Mouse (Mus musculus) neural tube, embryonic 15.5 days (tissue): ENCODE measurements around the gene Zar1l. TPM values are rescaled to one million over a fixed set of nuclear protein-coding genes. Genes with fewer than 3 reads are reported as not detected.
"Not testable (repeated sequence)": the region's sequence is repeated elsewhere in the genome, so short reads cannot be mapped to it uniquely, and the experiment has no call there.

ENCODE experiments used
- ATAC-seq: fragments of 200-750 bp; cut with Nextera tagmentation; 2 replicates; pipeline ENCODE4 v1.8.0; 2017; ENCODE audit warnings: mild to moderate bottlenecking, moderate TSS enrichment, moderate library complexity; ENCODE audit not compliant: low FRiP score
- H3K27ac ChIP-seq: fragments of 300-500 bp; sonication (generic); replicated peaks from 2 replicates; pipeline ENCODE4 v1.5.1; 2015; ENCODE audit warnings: mild to moderate bottlenecking, inconsistent platforms
- H3K27me3 ChIP-seq: fragments of 300-500 bp; sonication (generic); replicated peaks from 2 replicates; pipeline ENCODE4 v1.6.1; 2015; ENCODE audit warnings: inconsistent platforms
- H3K36me3 ChIP-seq: fragments of 300-500 bp; sonication (generic); 2 replicates; pipeline ENCODE4 v1.6.1; 2015; ENCODE audit warnings: inconsistent platforms
- H3K4me1 ChIP-seq: fragments of 300-500 bp; sonication (generic); 2 replicates; pipeline ENCODE4 v1.6.1; 2015; ENCODE audit warnings: inconsistent platforms
- H3K4me2 ChIP-seq: fragments of 300-500 bp; sonication (generic); 2 replicates; pipeline ENCODE4 v1.6.1; 2015; ENCODE audit warnings: inconsistent platforms, mild to moderate bottlenecking, moderate library complexity
- H3K4me3 ChIP-seq: fragments of 300-500 bp; sonication (generic); replicated peaks from 2 replicates; pipeline ENCODE4 v1.5.1; 2015; ENCODE audit warnings: mild to moderate bottlenecking, inconsistent platforms
- H3K9ac ChIP-seq: fragments of 300-500 bp; sonication (generic); replicated peaks from 2 replicates; pipeline ENCODE4 v1.6.1; 2015; ENCODE audit warnings: mild to moderate bottlenecking, inconsistent platforms
- H3K9me3 ChIP-seq: fragments of 300-500 bp; sonication (generic); replicated peaks from 2 replicates; pipeline ENCODE4 v1.6.1; 2016; ENCODE audit warnings: inconsistent platforms
- WGBS: fragments of 180-500 bp; shearing (Covaris S2); methylation state at CpG from one replicate; pipeline ENCODE4 v1.1.7; 2015; ENCODE audit warnings: mixed read lengths; 5-methylcytosine and 5-hydroxymethylcytosine counted together
- polyA plus RNA-seq: library from polyadenylated mRNA; unstranded; fragments of >200 nt; fragmentation: Nextera tagmentation; extraction: Ambion mirVana; gene quantifications from 2 replicates; pipeline ENCODE4 v1.2.1, GENCODE M21; 2015

The Zar1l gene
- polyA plus RNA-seq, 1 experiment from 2014 or later = not detected

DNA sequence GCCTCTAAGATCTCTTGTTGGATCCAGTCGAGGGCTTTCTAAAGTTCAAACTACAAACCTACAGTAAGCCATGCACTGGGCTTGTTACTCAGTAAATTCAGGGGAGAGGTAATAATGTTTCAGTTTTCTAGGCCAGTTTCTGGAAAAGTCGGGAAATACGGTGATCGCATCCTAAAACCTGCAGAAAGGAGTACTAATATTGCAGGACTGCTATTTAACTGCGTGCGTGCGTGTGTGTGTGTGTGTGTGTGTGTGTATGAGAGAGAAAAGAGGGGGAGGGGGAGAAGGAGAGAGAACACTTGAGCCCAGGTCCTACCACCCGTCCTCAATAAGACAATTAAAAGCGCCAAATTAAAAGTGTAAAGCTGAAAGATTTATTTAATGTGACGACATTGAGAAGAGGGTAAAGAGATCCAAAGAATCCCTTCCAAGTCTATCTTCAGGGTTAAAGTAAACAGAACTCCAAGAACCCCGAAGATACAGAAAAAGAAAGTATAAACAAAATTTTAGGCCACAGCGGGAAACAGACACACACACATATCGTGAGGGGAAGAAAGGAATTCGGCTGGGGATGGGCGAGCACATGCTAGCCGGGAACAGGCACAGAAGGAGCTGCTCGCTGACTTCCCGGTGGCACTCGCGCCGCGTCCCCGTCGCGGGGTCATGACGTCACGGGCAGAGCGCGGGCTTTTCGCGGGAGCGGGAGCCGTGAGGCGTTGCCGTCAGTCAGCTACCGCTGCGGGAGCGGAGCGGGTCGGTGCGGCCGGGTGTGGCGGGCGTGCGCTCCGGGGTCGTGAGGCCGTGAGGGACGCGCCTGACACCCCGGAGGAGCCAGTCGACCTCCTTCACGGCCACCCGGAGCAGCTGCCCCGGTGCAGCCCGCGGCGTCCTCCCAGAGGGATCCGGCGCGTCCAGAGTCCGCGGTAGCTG lies 4.2 kb upstream of the Zar1l start, which contains the start of gene Brca2:
Gene Brca2, plus strand, starts transcription at position 694 of the 930 bp plus-strand sequence.
- Histone ChIP-seq H3K9ac (peak within 1 kb of the TSS; percentile 73), H3K36me3 (no peaks in the 10 kb centered on the region), H3K4me3 (peak within 1 kb of the TSS; percentile 87), H3K4me1 (peaks cover 9% of the 10 kb centered on the region), H3K27ac (peak within 1 kb of the TSS; percentile 80), H3K9me3 (no peaks in the 10 kb centered on the region), H3K27me3 (no peaks in the 10 kb centered on the region), H3K4me2 (peak within 1 kb of the TSS; percentile 76)
- WGBS = 6% methylated on average over 63 of the region's 63 CpGs
- ATAC-seq = peak; percentile 97

DNA sequence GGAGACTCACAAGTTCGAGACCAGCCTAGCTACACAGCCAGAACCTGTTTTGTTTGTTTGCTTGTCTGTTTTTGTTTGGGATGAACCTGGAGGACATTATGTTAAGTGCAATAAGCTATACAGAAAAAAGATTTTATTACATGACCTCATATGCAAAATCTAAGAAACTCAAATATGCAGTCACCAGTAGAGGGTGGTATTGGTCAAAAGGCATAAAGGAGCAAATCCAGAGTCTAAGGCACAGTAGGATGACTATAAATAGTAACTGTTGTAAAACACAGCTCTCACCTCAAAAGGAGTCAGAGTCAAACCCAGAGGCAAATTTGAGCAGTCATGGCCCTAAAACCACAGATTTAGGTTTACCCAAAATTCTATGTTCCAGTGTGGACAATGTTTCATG lies 1.6 kb upstream of the Zar1l start:
- Histone ChIP-seq H3K27ac (no peak overlapping the region), H3K27me3 (no peaks in the 10 kb centered on the region), H3K36me3 (no peaks in the 10 kb centered on the region), H3K9ac (no peak overlapping the region), H3K4me1 (peaks cover 9% of the 10 kb centered on the region), H3K4me3 (no peak overlapping the region), H3K9me3 (no peaks in the 10 kb centered on the region), H3K4me2 (no peak overlapping the region)
- no peak for ATAC-seq
- WGBS = 97% methylated on average over 1 of the region's 1 CpGs

DNA sequence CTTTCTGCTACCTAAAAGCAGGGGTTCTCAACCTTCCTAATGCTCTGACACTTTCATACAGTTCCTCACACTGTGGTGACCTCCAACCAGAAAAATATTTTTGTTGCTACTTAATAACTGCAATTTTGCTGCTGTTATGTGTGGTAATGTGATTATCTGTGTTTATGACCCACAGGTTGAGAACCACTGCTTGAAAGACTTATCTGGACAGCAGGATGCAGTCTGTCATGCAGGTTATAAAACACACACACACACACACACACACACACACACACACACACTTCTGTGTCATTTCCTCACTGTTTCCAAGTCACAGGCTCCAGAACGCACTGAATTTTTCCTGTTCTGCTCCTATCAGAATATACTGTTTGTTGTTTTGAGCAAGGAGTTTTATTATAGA lies 3.9 kb downstream of the Zar1l start:
- ATAC-seq = no peak
- Histone ChIP-seq H3K36me3 (no peaks in the 10 kb centered on the region), H3K27ac (no peak overlapping the region), H3K4me3 (no peak overlapping the region), H3K27me3 (no peaks in the 10 kb centered on the region), H3K9me3 (no peaks in the 10 kb centered on the region), H3K4me1 (no peaks in the 10 kb centered on the region), H3K9ac (no peak overlapping the region), H3K4me2 (no peak overlapping the region)
- 90% methylated on average over 1 of the region's 1 CpGs for WGBS

DNA sequence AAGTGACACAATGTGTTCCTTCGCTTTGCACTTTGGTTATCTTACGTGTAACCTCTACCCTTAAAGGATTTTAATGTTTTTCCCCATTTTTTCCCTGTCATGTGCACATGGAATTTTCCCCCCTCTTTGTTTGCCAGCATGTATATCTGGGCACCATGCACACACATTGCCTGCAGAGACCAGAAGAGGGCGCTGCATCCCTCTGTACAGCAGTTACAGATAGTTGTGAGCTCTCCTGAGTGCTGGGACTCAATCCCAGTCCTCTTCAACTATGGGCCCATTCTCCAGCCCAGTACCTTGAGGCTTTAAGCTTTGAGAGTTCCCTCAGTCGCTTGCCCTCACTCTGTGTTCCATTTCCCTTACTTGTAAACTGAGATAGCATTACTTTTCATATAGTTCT lies 4.7 kb downstream of the Zar1l start:
- WGBS = 78% methylated on average over 4 of the region's 4 CpGs
- H3K4me2 ChIP-seq = no peak overlapping the region
- H3K4me1 ChIP-seq = no peaks in the 10 kb centered on the region
- ATAC-seq = no peak
- no peak overlapping the region for H3K27ac ChIP-seq
- H3K27me3 ChIP-seq = no peaks in the 10 kb centered on the region
- no peak overlapping the region for H3K4me3 ChIP-seq
- H3K9ac ChIP-seq = no peak overlapping the region
- H3K36me3 ChIP-seq = no peaks in the 10 kb centered on the region
- H3K9me3 ChIP-seq = no peaks in the 10 kb centered on the region

DNA sequence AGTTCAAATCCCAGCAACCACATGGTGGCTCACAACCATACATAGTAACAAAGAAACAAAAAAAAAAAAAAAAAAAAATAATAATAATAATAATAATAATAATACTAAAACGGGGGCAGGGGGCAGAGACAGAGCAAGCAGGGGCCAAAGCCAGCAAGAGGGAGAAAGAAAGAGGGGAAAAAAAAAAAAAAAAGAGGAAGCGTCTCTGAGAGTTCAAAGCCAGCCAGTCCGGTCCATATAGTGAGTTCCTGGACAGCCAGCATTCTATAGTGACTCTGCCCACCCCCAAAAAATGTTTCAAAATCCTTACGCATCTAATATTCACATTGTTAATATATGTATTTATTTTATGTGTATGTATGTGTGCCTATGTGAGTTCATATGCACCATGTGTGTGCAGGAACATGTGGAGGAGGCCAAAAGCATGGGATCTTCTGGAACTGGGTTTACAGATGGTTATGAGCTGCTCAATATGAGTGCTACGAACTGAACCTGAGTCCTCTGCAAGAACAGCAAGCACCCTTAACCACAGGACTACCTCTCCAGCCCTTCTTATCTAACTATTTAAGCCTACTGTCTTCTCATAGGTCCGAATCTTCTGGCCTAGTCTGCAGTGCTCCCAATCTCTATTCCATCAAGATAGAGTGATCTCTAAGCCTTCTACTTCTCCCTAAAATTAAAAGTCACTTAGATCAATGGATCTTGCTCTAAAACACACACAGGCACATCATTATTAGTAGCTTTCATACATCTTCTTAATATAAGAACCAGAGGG lies 7.3 kb downstream of the Zar1l start:
- H3K4me2 ChIP-seq = no peak overlapping the region
- H3K36me3 ChIP-seq = no peaks in the 10 kb centered on the region
- H3K27ac ChIP-seq = no peak overlapping the region
- H3K27me3 ChIP-seq = no peaks in the 10 kb centered on the region
- H3K9me3 ChIP-seq = no peaks in the 10 kb centered on the region
- no peak overlapping the region for H3K4me3 ChIP-seq
- H3K4me1 ChIP-seq = no peaks in the 10 kb centered on the region
- no peak for ATAC-seq
- H3K9ac ChIP-seq = no peak overlapping the region
- 83% methylated on average over 6 of the region's 6 CpGs for WGBS

DNA sequence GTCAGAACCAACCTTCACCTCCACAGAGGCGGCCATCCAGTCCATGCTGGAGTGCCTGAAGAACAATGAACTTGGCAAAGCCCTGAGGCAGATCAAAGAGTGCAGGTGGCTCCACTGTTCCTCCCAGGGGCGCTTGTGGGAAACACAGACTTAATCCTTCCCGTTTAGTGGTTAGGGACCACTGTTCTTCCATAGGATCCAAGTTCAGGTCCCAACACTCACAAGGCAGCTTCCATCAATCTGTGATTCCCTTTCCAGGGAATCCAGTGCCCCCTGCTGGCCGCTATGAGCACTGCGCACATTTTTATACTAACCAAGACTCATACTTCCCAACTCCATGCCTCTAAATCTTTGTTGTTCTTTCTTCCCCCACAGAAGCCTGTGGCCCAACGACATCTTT lies 22.2 kb downstream of the Zar1l start:
- H3K9me3 ChIP-seq = no peaks in the 10 kb centered on the region
- no peak overlapping the region for H3K4me2 ChIP-seq
- H3K36me3 ChIP-seq = peaks cover 55% of the 10 kb centered on the region
- no peaks in the 10 kb centered on the region for H3K27me3 ChIP-seq
- no peak overlapping the region for H3K9ac ChIP-seq
- H3K4me3 ChIP-seq = no peak overlapping the region
- whole genome bisulfite sequencing = 48% methylated on average over 6 of the region's 6 CpGs
- H3K27ac ChIP-seq = no peak overlapping the region
- no peaks in the 10 kb centered on the region for H3K4me1 ChIP-seq
- no peak for ATAC-seq

DNA sequence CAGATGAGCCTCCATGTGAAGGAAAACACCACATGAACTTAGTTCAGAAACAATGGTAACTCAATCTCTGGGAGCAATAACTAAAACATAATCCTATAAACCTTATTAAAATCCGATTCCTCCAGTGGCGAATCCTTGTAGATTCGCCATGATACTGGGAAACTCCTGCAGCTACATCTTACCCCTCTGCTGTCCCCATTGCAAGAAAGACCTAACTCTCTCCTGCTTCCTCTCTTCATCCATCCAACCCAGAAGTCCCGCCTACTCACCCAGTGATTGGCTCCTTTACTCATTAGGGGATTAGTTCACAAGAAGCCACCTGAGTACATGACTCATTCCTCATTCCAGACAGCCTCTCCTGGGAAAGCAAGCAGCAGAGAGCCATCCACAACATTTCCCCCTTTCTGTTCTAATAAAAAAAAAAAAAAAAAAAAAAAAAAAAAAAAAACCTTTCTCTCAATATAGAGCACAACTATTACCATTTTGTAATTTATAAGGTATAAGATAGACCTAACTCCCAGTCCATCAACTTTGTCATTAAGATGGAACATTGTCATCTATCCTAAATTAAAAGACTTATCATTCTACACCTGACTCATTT lies 26.3 kb downstream of the Zar1l start:
- H3K9ac ChIP-seq, H3K4me1 ChIP-seq, H3K4me2 ChIP-seq, H3K4me3 ChIP-seq, H3K9me3 ChIP-seq, ATAC-seq, H3K27ac ChIP-seq, H3K27me3 ChIP-seq: not testable (repeated sequence)
- WGBS = 94% methylated on average over 4 of the region's 4 CpGs
- H3K36me3 ChIP-seq = peaks cover 53% of the 10 kb centered on the region

DNA sequence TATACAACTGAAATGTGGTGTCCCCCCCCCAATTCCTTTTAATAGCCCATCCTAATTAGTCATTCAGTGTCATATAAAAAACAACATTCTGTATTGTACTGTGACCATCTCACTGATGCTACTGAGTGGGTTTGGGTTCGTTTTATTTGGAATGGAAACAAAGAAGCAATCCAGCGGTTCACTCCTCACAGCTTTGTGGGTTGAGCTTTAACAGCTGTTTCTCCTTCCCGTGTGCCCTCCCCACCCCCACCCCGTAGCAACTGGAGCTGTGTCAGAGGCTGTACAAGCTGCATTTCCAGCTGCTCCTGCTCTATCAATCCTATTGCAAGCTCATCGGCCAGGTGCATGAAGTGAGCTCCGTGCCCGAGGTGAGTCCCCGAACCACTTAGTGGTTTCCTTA lies 27.1 kb downstream of the Zar1l start:
- Histone ChIP-seq H3K36me3 (peaks cover 45% of the 10 kb centered on the region), H3K9me3 (no peaks in the 10 kb centered on the region), H3K27me3 (no peaks in the 10 kb centered on the region), H3K4me1 (no peaks in the 10 kb centered on the region), H3K9ac (no peak overlapping the region), H3K4me2 (no peak overlapping the region), H3K4me3 (no peak overlapping the region), H3K27ac (no peak overlapping the region)
- no peak for ATAC-seq
- WGBS = 69% methylated on average over 8 of the region's 8 CpGs

DNA sequence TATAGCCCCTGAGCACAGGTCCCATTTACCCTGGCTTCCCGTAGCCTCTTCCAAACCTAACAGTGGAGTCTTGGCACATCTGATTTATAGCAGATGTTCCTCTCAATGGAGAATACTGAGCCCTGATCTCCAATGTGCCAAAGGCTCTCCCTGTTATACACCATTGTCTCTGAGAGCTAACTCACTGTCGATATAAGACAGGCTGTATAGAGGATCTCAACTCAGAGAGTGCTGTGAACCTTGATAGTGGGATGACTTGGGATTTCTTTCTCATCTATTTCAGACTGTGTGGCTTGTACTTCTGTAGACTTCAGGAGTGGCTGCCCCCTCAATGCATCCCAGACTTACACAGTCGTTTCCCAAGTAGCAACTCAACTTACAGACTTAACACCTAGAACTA lies 27.7 kb downstream of the Zar1l start:
- H3K4me1 ChIP-seq = no peaks in the 10 kb centered on the region
- no peak overlapping the region for H3K9ac ChIP-seq
- WGBS = 71% methylated on average over 3 of the region's 3 CpGs
- ATAC-seq = no peak
- no peak overlapping the region for H3K27ac ChIP-seq
- no peak overlapping the region for H3K4me3 ChIP-seq
- no peaks in the 10 kb centered on the region for H3K27me3 ChIP-seq
- H3K9me3 ChIP-seq = no peaks in the 10 kb centered on the region
- H3K36me3 ChIP-seq = peaks cover 40% of the 10 kb centered on the region
- H3K4me2 ChIP-seq = no peak overlapping the region

DNA sequence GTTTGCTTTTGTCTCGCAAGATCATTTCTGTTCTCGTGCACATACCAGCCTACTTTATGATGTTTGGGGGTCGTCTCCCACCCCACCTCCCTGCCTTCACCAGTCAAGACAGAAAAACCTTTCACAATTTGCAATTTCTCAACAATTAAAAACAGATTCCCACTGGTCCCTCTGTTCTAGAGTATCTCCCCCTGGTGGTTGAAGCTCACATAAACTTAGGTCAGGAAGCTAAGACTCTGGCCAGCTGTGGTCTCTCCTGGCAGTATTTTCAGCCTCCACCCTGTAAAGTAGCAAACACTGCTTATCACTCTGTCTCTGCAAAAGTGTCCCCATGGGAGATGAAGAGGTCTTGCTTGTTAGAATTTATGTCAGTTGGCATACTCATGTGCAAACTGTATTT lies 32.8 kb downstream of the Zar1l start:
- Histone ChIP-seq H3K9me3 (no peaks in the 10 kb centered on the region), H3K36me3 (peaks cover 44% of the 10 kb centered on the region), H3K27ac (no peak overlapping the region), H3K4me2 (no peak overlapping the region), H3K4me3 (no peak overlapping the region), H3K27me3 (no peaks in the 10 kb centered on the region), H3K4me1 (no peaks in the 10 kb centered on the region), H3K9ac (no peak overlapping the region)
- ATAC-seq = no peak
- WGBS = 65% methylated on average over 3 of the region's 3 CpGs

DNA sequence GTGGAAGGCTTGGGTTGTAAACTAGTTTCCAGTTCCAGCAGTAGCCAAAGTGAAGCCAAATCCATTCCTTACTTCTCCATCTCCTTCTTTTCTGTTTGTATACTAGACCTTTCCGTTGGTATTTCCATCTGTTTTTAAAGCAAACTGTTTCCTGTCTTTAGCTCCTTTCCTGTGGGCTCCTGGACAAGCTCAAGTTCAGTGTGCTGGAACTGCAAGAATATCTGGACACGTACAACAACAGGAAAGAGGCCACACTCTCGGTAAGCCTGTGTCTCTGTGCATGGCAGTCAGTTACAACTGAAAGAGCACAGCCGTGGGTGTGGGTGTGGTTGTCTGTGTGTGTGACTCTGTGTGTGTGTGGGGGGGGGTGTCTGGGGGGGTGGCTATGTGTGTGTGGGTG lies 39.4 kb downstream of the Zar1l start:
- H3K4me1 ChIP-seq = no peaks in the 10 kb centered on the region
- no peaks in the 10 kb centered on the region for H3K27me3 ChIP-seq
- 71% methylated on average over 4 of the region's 4 CpGs for WGBS
- ATAC-seq = no peak
- no peak overlapping the region for H3K9ac ChIP-seq
- H3K9me3 ChIP-seq = no peaks in the 10 kb centered on the region
- no peak overlapping the region for H3K27ac ChIP-seq
- no peak overlapping the region for H3K4me2 ChIP-seq
- no peak overlapping the region for H3K4me3 ChIP-seq
- peaks cover 57% of the 10 kb centered on the region for H3K36me3 ChIP-seq
